Mouse (Mus musculus): ENCODE data around the gene Gpr15.

Gpr15 gene

DNA sequence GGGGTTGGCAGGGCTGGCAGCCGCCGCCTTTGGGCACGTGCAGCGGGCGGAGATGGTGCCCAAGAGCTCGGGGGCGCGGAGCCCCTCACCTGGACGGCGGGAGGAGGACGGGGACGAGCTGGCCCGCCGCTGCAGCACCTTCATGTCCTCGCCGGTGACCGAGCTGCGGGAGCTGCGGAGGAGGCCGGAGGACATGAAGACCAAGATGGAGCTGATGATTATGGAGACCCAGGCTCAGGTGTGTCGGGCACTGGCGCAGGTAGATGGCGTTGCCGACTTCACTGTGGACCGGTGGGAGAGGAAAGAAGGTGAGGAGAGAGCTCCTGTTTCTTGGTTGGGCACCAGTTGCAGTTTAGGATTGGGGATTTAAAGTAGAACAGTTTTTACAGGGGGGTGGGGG is 48.2 kb downstream of the Gpr15 start:
- no peak for DNase-seq (ENCODE audit: low spot score)

GRCm38 (mm10) chr16:58669917-58670630 is 48.8 kb downstream of the Gpr15 start, which contains the start of gene Cpox:
Gene Cpox, plus strand, starts transcription at chr16:58670292.
- peak; percentile 66 for DNase-seq (ENCODE audit: low spot score)

GRCm38 (mm10) chr16:58669264-58669663 is 49.6 kb downstream of the Gpr15 start:
- no peak for DNase-seq (ENCODE audit: low spot score)

DNA sequence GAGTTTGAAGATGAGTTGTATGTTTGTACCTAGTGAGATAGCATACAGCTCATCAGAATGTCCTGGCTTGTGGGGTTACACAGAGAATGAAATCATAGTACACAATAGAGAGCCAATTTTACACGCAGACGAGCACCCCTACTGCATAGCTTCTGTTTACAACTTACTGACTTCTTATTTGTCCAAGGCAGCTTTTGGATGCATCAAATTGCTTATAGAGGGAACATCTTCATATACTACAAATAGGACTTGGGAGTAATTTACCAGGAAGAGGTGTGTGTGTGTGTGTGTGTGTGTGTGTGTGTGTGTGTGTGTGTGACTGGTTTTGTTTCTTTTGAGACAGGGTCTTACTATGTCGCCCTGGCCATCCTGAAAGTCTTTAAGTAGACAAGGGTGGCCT is 50.3 kb downstream of the Gpr15 start:
- no peak for DNase-seq (ENCODE audit: low spot score)

All from ovary, postnatal 10 days (tissue).